Mouse (Mus musculus) urinary bladder, postnatal 10 days (tissue): ENCODE results near the gene Prr5l.

ENCODE experiments used
- DNase-seq: peaks from one replicate; pipeline ENCODE4 v3.0.0; 2022; ENCODE audit warnings: low spot score

Prr5l gene

DNA sequence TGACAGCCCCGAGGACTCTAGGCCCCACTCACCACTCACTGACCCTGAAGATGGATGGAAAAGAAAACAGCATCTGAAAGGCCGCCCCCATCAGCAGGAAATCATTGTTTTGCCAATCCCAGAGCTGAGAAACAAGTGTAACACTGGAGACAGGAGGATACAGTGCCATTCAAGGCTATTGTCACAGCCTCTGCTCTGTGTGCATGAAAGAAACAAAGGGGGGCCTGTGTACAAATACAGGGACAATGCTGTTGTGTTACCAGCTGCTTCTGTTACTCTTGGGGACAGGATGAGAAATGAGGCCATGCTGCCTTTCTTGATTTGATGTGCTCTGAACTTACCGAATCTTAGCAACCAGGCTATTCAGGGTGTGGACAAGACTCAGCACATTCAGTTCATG lies at the start of gene Prr5l:
TSS of gene Prr5l (minus strand) at position 30 of the 400 bp plus-strand sequence.
- DNase-seq: no peak

DNA sequence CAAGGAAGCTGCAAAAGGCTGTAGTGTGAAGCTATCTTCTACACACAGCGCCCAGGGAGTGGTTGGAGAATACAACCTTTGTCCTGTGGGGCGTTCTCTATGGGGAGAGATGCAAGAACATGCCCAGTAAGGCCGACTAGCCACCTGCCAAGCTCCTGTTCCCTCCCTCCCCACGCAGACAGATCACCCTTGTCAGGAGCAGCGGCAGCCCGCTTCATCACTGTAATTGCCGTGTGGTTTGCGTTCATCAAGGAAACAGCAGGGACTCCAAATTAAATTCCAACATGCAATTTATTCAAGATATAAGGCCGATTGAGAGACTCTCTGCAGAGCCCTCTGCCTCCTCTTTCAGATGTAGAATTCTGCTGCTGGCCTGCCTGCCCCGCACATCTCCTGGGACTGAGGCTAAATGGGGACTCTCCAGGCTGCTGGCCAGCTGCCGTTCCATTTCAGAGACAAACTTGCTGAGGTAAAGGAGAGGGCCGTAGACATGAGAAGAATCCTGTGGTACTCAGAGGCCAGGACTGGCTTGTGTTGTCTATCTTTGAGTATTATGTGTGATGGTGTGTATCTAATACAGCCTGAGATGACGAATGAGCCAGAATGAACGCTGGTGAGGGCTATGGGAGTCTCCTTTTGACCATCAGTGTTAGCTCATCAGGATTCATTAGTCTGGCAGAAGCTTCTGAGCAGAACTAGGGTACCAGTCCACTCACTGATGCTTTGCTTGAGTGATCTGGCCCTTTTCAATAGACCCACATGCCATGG lies 49.5 kb upstream of the Prr5l start:
- DNase-seq: no peak

DNA sequence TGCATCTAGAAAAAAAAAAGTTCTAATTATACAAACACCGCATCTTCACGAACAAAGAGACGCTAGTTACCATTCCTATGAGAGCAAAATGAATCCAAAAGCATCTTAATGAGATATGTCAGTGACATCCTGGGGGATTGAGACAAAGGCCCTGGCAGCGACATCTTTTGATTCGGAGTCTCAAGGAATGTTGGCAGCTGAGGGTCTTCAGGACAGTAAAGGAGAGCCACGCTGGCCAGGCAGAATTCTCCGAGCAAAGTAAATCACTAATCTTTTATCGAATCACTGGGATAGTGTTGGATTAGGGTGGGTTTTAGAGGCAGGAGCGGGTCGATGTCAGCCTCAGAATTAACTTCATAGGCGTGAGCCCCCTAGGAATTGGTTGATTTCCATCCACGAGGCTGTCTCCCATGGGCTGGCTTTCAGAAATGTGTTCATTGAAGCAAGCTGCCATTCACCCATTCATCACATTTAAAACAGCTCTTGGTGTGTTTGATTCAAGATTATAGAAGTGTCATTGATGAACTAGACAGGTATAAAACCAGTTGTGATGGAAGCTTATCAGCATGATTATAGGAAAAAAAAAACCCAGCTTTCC lies 42.9 kb upstream of the Prr5l start:
- DNase-seq: no peak

DNA sequence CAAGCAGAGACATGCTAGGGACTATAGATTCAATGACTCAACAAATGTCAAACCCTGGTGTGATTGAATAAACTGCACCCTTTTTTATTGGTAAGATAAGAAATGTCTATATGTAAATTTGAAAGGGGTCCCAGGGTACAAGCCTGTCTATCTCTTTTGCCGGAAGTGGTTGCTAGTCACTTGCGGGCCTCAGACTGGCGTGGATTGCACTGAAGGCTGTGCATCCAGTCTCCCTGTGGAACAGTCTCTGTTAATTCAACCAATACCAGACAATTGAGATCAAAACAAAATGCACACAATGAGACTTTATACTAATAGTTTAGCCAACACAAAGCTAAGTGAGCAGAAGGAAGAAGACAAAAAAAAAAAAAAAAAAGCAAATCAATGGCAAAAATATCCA lies 42.4 kb upstream of the Prr5l start:
- DNase-seq: no peak

DNA sequence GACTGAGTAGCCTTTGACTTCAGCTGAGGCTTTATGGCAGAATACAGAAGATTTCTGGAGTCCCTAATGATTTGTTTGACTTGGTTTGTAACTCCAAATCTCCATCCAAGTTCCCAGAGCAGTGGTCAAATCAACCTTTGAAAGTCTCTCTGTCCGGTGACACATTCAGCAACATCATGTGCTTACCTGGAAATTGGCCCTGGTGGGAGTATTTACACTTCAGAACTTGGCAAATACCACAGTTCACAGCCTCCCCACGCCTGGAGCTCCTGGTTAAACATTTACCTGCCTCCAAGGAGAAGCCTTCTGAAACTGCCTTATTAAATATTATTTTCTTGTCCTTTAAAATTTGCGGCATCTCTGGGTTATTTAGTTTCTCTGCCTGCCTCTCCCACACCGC lies 40.4 kb upstream of the Prr5l start:
- no peak for DNase-seq

DNA sequence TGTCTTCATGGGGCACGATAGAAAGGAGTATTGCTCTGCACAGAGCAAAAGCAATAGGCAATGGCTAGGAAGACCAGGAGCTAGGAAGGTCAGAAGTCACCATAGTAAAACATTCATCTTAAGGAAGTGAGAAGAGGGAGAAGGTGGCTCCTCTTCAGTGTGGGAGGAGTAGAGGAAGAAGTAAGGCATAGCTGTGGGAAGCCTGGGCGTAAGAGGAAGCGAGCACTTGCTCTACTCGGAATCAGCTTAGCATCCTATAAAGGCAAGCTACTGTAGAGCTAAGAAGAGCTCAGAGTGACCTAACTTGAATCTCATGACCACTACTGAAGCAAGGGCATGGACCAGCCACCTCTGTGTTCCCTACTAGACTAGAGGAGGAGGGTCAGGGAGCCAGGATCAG lies 39.5 kb upstream of the Prr5l start:
- no peak for DNase-seq

DNA sequence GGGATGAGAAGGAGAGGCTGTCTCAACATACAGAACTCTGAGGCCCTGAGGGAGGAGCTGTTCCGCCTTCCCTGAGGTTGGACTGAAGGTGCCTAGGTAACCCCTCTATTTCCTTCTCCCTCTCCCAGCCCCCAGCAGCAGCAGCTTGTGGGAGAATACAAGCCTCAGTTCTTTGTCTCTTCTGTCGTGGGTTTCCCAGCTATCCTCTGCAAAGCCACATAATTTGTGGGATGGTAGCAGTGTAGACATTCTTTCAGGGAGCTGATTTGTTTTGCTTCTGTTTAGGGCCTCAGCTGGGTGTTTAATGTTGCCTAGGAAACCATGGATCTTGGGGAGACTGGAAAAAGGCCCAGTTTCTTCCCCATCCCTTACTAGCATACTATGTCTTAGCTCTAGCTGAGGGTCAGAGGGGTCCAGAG lies 37.3 kb upstream of the Prr5l start:
- DNase-seq: no peak

DNA sequence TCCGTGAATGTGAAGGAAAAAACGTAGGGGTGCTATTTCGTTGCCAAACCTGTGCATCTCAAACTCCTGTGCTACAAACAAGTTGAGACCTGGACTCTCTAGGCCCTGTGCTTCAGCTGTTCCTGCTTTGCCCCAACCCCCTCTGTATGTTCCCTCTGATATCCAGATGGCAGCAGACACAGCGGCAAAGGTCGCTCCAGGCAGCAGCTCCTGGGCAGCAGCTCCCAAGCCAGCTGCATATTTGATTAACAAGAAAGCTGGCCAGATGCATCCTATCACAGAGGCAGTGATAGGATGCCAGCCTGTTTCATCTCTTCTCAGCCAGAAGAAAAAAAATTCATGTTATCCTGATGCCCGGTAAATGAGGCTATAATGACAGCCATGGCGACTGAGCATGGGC lies 35.7 kb upstream of the Prr5l start:
- DNase-seq: no peak

DNA sequence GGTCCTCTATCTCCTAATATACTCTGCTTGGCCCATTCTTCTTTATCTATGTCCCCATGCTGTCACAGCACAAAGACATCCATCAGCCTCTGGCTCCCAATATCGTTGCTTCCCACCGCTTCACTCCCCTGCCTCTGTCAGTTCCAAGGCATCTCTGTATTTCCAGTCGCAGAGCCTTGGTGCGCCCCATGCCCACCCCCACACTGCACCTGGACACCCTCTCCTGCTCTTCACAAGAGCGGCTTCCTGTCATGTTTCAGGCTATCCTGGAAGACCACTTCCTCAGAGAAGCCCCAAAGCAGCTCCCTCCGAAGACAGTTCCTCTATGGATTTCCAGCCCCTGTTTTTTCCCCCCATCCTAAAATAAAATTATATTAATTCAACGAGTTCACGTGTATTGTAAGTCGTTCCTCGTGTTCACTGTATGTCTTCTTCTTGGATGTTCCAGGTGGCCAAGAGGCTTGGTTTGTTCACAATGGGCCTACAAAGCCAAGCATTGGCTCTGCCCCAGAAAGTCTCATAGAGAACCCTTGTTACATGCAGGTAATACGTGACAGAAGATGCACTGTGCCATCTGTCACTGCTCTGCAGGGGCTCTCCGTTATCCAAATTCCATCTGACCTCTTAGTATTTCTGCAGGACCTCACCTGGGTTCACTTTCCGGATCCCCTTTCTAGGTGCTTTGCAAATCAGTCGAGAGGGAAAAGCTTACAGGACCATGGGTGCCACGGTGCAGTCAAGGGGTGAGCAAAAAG lies 26.7 kb upstream of the Prr5l start:
- DNase-seq: no peak

DNA sequence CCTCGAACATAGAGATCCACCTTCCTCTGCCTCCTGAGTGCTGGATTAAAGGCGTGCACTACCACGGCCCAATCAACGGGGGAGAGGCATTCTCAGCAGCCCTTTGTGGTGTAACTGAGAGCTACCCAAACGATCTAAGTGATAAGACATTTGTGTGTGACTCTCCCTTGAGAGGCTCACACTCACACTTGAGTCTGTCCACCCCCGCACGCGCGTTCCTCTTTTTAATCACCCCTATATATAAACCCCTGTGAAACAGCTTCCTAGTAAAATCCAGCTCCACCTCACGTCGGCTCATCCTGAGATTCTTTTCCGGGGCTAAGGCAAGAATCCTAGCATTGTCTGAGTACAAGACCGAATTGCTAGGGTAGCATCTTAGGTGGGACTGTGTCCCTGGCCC lies 25.9 kb upstream of the Prr5l start:
- DNase-seq: no peak

DNA sequence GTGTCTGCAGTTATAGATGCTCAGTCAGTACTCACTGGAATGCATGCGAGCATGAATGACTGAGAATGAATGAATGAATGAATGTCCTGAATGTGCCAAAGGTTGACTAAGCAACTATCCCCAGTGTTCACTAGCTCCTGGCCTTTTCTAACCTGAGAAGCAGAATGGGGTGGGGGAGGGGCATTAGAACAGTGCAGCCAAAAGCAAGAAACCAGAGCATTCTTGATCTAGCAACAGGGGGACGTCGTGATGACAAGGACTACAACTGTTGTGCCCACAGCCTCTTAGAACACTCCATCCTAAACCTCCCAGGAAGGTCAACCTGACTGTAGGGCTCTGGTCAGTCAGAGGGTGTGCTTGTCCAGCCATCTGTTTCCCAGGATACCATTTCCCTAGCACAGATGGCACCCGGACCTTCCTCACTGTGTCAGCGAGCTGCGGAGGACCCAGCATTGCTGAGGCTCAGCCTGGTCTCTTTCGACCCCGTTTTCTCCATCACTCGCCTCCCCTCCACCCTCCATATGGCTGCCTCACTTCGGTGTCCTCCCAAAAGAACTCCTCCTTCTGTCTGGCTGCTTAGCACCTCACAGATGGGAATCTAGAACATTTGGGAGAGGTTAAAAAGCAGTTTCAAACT lies 24.7 kb upstream of the Prr5l start:
- DNase-seq: no peak

DNA sequence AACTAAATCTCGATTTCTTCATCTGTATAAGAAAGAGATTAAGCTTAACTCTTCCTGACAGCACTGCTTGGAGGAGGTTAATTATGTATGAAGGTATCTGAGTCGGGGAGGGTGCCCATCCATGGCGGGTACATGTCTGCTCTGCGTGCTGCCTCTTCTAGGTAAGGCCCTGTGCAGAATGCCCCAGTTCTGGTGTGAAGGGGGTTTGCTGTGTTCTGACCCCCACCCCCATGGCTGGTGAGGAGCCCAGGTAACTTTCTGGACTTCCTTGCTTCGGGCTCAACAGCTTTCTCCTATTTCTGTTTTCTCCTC lies 23.5 kb upstream of the Prr5l start:
- DNase-seq: no peak

DNA sequence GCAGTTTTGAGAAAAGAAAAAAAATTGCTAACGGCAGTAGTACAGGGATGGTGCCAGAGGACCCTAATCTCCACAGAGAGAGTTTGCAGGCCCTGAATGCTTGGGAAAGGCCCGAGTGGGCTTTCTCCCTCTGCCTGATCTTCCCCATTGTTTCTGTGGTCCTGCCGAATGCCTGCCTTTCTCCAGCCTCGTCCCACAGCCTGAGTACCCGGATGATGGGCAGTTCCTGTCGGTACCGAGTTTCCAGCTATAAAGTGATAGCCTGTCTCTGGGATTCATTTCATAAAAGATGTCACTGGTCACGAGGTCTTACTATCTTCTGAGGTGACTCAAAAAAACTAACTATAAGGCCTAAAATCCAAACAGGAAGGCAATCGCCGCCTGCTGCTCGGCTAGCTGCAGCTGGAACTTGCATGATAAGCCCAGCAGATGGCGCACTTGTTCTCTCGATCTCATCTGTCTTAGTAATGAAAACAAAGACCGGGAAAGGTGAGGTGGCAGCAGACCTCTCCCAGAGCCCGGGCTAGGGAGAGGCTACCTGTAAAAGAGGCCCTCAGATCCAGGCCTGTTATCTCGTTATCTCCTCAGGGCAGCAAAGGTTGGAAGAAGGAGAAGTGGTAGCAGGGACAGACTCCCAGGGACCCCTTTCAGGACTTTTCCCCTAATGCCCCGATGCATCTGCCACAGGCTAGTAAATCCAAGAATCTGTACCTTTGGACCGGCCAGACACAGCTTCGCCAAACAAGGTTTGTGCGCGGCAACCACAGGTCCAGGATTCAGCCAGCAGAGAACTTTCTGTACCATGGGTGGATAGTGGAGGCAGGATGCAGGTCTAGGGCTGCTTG lies 22.9 kb upstream of the Prr5l start:
- peak; percentile 37 for DNase-seq

DNA sequence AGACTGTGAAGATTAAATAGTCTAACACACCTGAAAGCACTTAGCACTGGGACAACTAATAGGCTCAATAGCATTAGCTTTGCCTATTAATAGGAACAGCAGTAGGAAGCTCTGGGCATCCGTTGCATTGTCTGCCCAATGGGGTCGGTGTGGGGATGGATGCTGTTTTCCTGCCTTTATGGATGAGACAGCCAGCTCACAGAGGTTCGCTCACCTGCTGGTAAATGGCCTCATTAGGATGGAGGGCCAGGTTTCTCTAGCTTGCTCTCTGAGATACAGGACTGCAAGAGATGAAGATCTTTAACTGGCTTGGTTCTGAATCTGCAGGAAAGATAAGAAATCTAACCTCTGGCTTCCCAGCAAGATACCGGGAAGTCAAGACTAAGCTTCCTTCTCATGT lies 19.4 kb upstream of the Prr5l start:
- DNase-seq: no peak

DNA sequence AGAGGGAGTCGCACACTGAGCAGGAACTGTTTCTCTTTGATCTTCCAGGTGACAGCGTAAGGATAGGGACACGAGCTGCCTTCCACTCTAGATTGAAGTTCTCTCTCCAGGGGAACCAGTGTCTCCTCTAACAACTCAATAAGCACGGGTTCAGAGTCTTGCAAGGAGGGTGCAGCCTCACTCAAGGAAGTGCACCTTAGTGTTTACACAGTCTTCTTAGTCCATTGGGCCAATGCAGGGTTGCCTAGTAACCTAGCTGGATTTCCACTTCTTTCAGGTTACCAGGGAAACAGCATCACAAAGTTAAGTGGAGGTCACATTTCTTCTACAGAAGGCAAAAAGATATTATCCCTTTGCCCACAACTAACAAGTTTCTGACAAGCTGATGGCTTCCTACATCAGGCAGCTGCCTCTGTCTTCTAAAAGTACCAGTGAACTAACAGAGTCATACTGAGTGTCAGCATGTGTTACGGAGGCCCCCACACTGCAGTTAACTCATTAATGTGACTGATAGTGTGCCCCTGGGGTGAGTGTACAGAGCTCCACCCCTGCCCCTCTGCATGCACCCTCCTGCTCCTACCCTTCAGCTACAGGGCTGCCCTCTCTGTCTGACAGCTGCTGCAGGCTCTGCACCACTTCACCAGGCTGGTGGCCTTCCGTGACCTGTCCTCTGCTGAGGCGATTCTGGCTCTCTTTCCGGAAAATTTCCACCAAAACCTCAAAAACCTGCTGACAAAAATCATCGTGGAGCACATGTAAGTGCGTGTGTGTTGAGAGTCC lies 13.8 kb upstream of the Prr5l start:
- no peak for DNase-seq

DNA sequence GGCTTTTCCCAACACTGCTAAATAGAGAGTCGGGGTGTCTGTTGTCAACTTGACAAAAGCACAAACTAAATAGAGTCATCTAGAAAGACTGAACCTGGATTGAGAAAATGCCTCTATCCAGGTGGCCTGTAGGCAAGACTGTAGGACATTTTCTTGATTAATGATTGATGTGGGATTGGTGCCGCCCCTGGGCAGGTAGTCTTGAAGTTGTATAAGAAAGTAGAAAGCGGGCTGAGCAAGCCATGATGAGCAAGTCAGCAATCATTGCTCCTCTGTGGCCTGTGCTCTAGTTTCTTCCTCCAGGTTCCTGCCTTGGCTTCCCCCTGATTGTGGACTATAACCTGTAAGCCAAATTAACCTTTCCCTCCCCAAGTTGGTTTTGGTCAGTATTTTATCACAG lies 11.3 kb upstream of the Prr5l start:
- DNase-seq: no peak

DNA sequence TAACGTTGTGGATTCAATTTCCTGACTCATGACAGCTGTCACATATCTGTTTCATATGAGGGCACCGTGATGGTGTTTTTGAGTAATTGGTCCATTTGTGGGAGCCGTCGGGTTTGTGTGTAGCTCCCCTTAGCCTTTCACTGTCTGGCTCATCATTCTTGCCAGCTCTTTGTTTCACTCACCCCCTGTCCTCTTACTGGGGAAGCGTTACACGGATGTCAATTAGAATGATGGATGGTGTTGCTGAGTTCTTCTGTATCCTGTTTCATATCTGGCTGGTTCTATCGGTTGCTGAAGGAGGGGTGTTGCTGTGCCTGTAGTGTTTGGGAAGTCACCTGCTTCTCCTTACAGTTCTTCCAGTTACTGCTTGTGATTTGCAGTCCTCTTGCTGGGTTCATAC lies 8.3 kb upstream of the Prr5l start:
- no peak for DNase-seq

DNA sequence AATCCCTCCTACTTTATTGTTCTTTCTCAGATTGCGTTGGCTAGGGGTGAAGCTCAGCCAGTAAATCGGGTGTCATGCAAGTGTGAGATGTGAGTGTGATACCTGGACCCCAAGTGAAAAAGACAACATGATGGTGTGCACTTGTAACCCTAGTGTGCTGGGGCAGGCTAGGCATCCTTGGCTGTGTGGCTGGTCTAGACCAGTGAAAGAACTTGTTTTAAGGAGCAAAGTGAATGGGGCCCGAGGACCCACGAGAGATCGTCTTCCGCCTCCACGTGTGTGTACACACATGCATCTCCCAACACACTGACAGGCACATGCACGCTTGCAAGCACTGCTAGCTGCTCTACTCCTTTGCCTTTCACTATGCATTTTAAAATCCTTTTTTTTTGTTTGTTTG lies 6.1 kb upstream of the Prr5l start:
- no peak for DNase-seq

DNA sequence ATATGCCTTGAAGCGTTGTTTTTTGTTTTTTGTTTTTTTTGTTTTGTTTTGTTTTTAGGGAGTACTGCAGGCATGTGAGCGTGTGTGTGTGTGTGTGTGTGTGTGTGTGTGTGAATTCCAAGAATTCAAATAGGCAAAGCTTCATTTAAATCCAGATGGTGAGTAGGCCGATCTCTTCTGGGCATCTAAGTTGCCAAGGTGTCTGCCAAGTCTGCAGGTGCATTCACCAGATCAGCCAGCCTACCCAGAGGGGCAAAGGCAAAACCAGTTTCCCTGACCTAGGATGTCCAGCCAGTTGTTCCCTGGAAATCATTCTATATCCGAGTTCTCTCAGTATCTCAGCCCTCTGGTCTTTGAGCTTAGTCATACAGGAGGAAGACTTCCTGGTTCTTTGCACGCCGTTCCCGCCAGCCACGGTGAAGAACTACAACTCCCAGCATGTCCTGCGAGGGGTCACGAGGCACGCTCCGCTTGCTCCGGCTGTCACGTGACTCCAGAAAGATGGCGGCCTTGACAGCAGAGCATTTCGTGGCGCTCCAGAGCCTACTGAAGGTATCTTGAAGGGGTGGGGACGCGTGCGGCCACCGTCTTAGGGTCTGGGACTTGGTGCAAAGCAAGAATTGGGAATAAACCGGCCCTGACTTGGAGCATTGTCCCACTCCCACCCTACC lies 3.1 kb upstream of the Prr5l start, which contains the start of gene Commd9:
TSS of gene Commd9 (plus strand) at position 480 of the 671 bp plus-strand sequence.
- peak; percentile 82 for DNase-seq

DNA sequence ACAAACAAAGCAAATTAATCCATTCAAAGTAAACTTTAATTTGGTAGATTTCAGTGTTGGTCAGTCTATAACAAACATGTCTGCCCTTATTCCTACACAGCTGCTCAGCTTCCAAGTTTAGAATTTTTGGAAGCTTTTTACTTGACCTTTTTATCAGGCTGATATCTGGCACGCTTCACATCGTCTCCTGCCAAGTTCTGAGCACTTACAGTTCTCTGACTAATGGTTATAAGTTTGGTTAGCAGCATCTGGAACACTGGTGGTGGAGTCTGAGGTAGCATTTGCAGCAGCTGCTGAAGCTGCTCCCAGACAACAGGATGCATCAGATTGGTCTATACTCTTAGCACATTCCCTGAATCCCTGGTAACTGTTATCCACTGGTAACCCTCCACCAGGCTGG lies 1.5 kb upstream of the Prr5l start:
- DNase-seq: no peak
